Mouse (Mus musculus) cerebellum, postnatal 10 days (tissue): Measurements from ENCODE around the gene Tprg.
A peak's percentile ranks its signal among the peaks of the same experiment; 100 is the strongest.

Experiments used
- DNase-seq, 2 experiments: peaks; one replicate each; pipeline ENCODE4 v3.0.0; 2021; ENCODE audit warnings: mixed read lengths in 2 of 2

Tprg gene

GRCm38 (mm10) chr16:25425376-25425775 lies 138.8 kb downstream of the Tprg start:
- DNase-seq: no peak

DNA sequence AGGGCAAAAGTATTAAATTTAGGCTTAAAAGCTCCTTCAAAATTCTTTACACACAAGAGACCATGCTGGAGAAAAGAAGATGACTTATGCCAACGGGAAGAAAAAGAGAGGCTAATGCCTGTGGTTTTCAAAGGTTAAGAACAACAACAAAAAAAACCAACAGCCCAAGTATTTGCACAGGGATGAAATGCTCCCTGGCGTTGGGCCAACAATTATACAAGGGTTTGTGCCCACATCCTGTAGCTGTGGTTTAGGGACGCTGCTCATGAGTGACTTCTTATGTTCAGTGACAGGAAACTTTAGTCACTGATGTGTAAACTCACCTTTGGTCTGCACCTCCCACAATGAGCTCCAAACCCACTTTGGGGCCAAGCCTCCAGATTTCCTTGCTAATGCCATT lies 139.6 kb downstream of the Tprg start:
- peak; percentile 33 to 37 for DNase-seq

DNA sequence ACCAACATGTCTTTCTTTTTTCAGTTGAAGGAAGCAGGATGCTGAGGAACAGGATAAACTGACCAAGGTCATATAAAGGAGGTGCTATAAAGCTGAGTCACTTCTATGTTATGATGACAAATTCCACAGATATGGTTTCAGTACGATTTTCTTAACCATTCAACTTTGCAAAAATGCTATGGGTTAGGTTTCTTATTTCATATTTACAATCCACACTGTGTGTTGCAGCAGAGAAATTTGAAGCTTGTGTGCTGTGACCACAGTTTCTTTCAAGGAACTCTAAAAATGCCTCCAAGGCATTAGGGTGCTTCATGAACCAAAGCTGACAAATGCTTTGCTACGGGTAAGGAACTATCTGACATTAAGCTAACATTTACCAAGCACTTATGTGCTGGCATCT lies 153.4 kb downstream of the Tprg start:
- DNase-seq: no peak

DNA sequence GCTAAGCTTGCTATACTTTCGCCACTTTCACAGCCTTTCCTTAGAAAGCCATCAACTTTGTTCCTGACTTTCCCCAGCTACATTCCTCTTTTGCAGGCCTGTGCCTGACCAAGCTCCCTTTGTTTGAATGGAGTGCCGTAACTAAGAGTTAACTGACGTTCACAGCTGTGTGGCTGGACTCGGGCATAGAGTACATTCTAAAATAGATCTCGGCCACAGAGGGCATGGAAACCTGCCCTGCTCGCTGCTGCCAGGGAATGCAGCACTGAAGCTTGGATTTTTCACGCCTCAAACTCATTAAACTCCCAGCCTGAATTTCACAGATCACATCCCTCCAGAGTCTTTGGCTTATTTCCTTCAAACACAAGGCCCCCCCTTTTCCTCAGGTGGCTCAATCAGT lies 159.0 kb downstream of the Tprg start:
- peak; percentile 4 to 11 for DNase-seq

GRCm38 (mm10) chr16:25451511-25451910 lies 164.9 kb downstream of the Tprg start:
- DNase-seq: no peak

- no peak for DNase-seq
Measured at GRCm38 (mm10) chr16:25464732-25465131, 178.1 kb downstream of the Tprg start.

DNA sequence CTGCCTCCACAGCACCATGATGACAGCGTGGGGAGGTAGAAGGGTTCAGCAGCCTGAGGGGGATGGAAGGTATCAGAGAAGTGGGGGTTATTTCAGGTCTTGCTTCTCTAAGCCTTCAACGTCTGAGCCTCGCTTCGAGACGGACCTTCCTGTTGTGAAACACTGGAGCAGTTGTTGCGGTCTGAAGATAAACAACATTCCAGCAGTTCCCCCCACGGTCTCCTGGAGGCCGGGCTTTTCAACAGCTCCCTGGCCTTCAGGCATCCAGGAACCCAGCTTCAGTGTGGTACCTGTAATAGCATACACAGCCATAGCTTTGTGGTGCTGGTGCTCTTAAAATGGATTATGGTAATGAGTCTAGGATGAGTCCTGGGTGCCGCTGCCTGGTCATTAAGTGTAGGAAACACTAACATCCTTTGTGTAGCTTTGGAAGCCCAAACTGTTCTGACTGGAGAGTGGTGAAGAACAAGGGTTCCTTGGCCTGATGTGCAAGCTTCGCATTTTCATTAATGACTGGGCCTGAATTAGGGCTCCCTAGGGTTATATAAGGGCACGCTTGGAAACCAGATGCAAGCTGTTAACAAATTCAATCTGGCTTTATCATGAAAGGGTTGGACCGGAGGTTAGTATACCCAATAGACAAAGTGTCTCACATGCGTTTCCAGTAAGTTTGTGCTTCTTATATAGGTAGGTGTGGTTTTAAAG lies 179.0 kb downstream of the Tprg start:
- peak in 1 of 2 experiments; percentile 4 for DNase-seq

GRCm38 (mm10) chr16:25468040-25468439 lies 181.4 kb downstream of the Tprg start:
- DNase-seq: no peak

DNA sequence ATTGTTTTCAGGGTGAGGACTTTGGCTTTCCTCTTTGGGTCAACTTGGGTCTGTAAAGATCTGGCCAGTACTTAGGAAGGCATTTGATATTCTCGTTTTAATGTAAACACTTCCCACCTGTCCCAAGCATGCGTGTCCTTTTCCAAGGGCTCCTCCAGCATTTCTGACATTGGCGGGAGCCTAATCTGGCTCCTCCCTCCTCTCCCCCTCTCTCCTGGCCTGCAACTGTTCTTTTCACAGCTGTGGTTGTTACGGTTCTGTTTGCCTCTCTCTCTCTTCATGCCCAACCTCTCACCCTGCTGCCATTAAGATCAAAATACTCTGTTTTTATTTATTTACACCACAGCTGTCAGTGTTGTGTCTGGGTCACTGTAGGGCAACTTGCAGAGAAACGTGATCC lies 182.0 kb downstream of the Tprg start:
- DNase-seq: no peak
